Mouse (Mus musculus): ENCODE data around the gene Stard10. TPM values are rescaled to one million over a fixed set of nuclear protein-coding genes. Genes with fewer than 3 reads are reported as not detected.

Gene Stard10
- polyA plus RNA-seq, 2 experiments = 28.1 to 30.7 TPM

DNA sequence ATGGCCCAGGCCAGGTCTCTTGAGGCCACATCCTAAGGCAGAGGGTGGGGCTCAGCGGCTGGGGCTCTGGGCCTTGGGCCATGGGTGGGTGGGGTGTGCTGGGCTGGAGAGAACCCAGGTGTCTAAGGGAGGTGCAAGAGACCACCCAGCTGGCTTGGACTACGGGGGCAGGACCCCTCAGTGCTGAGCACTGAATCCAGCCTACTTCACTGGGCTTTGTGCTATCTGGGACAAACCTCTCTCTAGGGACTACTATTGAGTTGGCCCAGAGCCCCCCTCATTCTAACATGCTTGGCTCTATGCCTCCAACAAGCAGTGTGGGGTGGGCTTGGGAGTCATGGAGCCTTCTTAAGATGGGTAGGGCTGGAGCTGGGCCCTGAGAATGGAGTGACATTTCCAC, 78.6 kb downstream of the Stard10 start:
- Histone ChIP-seq H3K4me2 (replicated peaks; ENCODE audit: low read depth, low read length, severe bottlenecking) (peak overlapping the region; percentile 61), H3K9ac (ENCODE audit: low read depth, low read length, severe bottlenecking) (no peak overlapping the region), H3K27ac (replicated peaks; ENCODE audit: low read depth, low read length) (0 out of 2 replicates have a peak overlapping the region, but pooled peaks have one; percentile 95), H3K9me3 (ENCODE audit: control insufficient read depth, low read length) (no peaks in the 10 kb centered on the region), H3K4me3 (replicated peaks; ENCODE audit: low read length) (peak overlapping the region; percentile 36), H3K4me1 (ENCODE audit: control insufficient read depth, insufficient read depth, low read length) (peaks cover 44% of the 10 kb centered on the region), H3K27me3 (ENCODE audit: control insufficient read depth, insufficient read depth, low read length) (no peaks in the 10 kb centered on the region), H3K36me3 (ENCODE audit: control insufficient read depth, insufficient read depth, low read length) (peaks cover 24% of the 10 kb centered on the region)
- 0 out of 2 replicates have a peak, but pooled peaks have one; percentile 2 for ATAC-seq (ENCODE audit: low FRiP score, low read depth)
- TF ChIP-seq POLR2A (IDR thresholded peaks at IDR 0.05; ENCODE audit: borderline replicate concordance, extremely low read depth, insufficient read depth, insufficient read length) = no peak
- no peak for DNase-seq (ENCODE audit: low spot score)
- WGBS = 62% methylated on average over 2 of the region's 2 CpGs

Other genes starting within 250 kb of the Stard10 start
- gene Fchsd2, start 224.2 kb upstream of the Stard10 start, polyA plus RNA-seq (2012; rRNA removed) = 21.9 and 22.0 TPM in 2 replicates
- 19.9 and 24.5 TPM in 2 replicates for gene Fchsd2, start 224.2 kb upstream of the Stard10 start, polyA plus RNA-seq (2014; fragmentation: Nextera tagmentation; extraction: Ambion mirVana)
- gene Atg16l2, start 14.8 kb upstream of the Stard10 start, polyA plus RNA-seq (2012; rRNA removed) = 31.1 and 35.2 TPM in 2 replicates
- gene Atg16l2, start 14.8 kb upstream of the Stard10 start, polyA plus RNA-seq (2014; fragmentation: Nextera tagmentation; extraction: Ambion mirVana) = 14.5 and 17.0 TPM in 2 replicates
- gene Arap1, start 31.0 kb downstream of the Stard10 start, polyA plus RNA-seq (2012; rRNA removed) = 92.6 and 99.2 TPM in 2 replicates
- gene Arap1, start 31.0 kb downstream of the Stard10 start, polyA plus RNA-seq (2014; fragmentation: Nextera tagmentation; extraction: Ambion mirVana) = 77.1 and 87.3 TPM in 2 replicates
- 0.41 and 0.93 TPM in 2 replicates for gene Gm45837, start 93.8 kb downstream of the Stard10 start, polyA plus RNA-seq (2012; rRNA removed)
- 7.5 and 8.8 TPM in 2 replicates for gene Gm45837, start 93.8 kb downstream of the Stard10 start, polyA plus RNA-seq (2014; fragmentation: Nextera tagmentation; extraction: Ambion mirVana)
- 11.8 and 12.7 TPM in 2 replicates for gene Pde2a, start 104.6 kb downstream of the Stard10 start, polyA plus RNA-seq (2012; rRNA removed)
- 4.9 and 10.5 TPM in 2 replicates for gene Pde2a, start 104.6 kb downstream of the Stard10 start, polyA plus RNA-seq (2014; fragmentation: Nextera tagmentation; extraction: Ambion mirVana)